Mouse (Mus musculus) embryonic facial prominence, embryonic 13.5 days (tissue): ENCODE results near the gene Erlec1. TPM values are rescaled to one million over a fixed set of nuclear protein-coding genes. Genes with fewer than 3 reads are reported as not detected.

ENCODE experiments used
- ATAC-seq: fragments of 200-750 bp; cut with Nextera tagmentation; 2 replicates; pipeline ENCODE4 v1.8.0; 2017; ENCODE audit warnings: low read depth; ENCODE audit not compliant: insufficient number of reproducible peaks, insufficient read depth, low FRiP score, low TSS enrichment
- H3K27ac ChIP-seq: fragments of 300-500 bp; sonication (generic); 2 replicates; pipeline ENCODE4 v1.5.1; 2015; ENCODE audit warnings: moderate library complexity, mild to moderate bottlenecking, inconsistent platforms
- H3K27me3 ChIP-seq: fragments of 300-500 bp; sonication (generic); 2 replicates; pipeline ENCODE4 v1.6.1; 2015; ENCODE audit warnings: mild to moderate bottlenecking, inconsistent platforms
- H3K36me3 ChIP-seq: fragments of 300-500 bp; sonication (generic); 2 replicates; pipeline ENCODE4 v1.6.1; 2015; ENCODE audit warnings: mild to moderate bottlenecking, inconsistent platforms
- H3K4me1 ChIP-seq: fragments of 300-500 bp; sonication (generic); 2 replicates; pipeline ENCODE4 v1.6.1; 2015; ENCODE audit warnings: inconsistent platforms
- H3K4me2 ChIP-seq: fragments of 300-500 bp; sonication (generic); 2 replicates; pipeline ENCODE4 v1.6.1; 2015; ENCODE audit warnings: moderate library complexity, mild to moderate bottlenecking, inconsistent platforms
- H3K4me3 ChIP-seq: fragments of 300-500 bp; sonication (generic); 2 replicates; pipeline ENCODE4 v1.5.1; 2015; ENCODE audit warnings: mild to moderate bottlenecking, inconsistent platforms
- H3K9ac ChIP-seq: fragments of 300-500 bp; sonication (generic); 2 replicates; pipeline ENCODE4 v1.6.1; 2015; ENCODE audit warnings: mild to moderate bottlenecking, inconsistent platforms
- H3K9me3 ChIP-seq: fragments of 300-500 bp; sonication (generic); 2 replicates; pipeline ENCODE4 v1.6.1; 2016; ENCODE audit warnings: inconsistent platforms
- WGBS: fragments of 180-500 bp; shearing (Covaris S2); methylation state at CpG from one replicate; pipeline ENCODE4 v1.1.7; 2015; ENCODE audit warnings: mixed read lengths; 5-methylcytosine and 5-hydroxymethylcytosine counted together
- polyA plus RNA-seq: library from polyadenylated mRNA; unstranded; fragments of >200 nt; fragmentation: Nextera tagmentation; extraction: Ambion mirVana; gene quantifications from 2 replicates; pipeline ENCODE4 v1.2.1, GENCODE M21; 2015

Erlec1 gene
- 13.4 and 15.2 TPM in 2 replicates for polyA plus RNA-seq

GRCm38 (mm10) chr11:30954279-30954725 lies at the start of gene Erlec1:
Gene Erlec1 (minus strand): TSS chr11:30954335.
- Histone ChIP-seq H3K4me2 (peak within 1 kb of the TSS; percentile 73), H3K9me3 (peaks cover 15% of the 10 kb centered on the region), H3K4me3 (peak within 1 kb of the TSS; percentile 82), H3K36me3 (peaks cover 38% of the 10 kb centered on the region), H3K27ac (peak within 1 kb of the TSS; percentile 85), H3K9ac (peak within 1 kb of the TSS; percentile 90), H3K4me1 (peaks cover 10% of the 10 kb centered on the region), H3K27me3 (no peaks in the 10 kb centered on the region)
- ATAC-seq, result peak; percentile 96
- WGBS, result under 1% methylated on average over 40 of the region's 40 CpGs

- Histone ChIP-seq H3K4me1 (no peaks in the 10 kb centered on the region), H3K36me3 (peaks cover 10% of the 10 kb centered on the region), H3K9ac (no peak overlapping the region), H3K27me3 (no peaks in the 10 kb centered on the region), H3K27ac (no peak overlapping the region), H3K9me3 (no peaks in the 10 kb centered on the region), H3K4me2 (no peak overlapping the region), H3K4me3 (no peak overlapping the region)
- WGBS, result 88% methylated on average over 4 of the region's 4 CpGs
- no peak for ATAC-seq
Measured at GRCm38 (mm10) chr11:31001169-31001908, 47.2 kb upstream of the Erlec1 start.

- Histone ChIP-seq H3K4me2 (no peak overlapping the region), H3K9ac (no peak overlapping the region), H3K9me3 (no peaks in the 10 kb centered on the region), H3K27ac (no peak overlapping the region), H3K27me3 (no peaks in the 10 kb centered on the region), H3K4me1 (no peaks in the 10 kb centered on the region), H3K36me3 (0 out of 2 replicates have a peak, but pooled peaks cover 3% of the 10 kb centered on the region), H3K4me3 (no peak overlapping the region)
- WGBS, result 83% methylated on average over 2 of the region's 2 CpGs
- no peak for ATAC-seq
Measured at GRCm38 (mm10) chr11:31000028-31000427, 45.9 kb upstream of the Erlec1 start.

GRCm38 (mm10) chr11:30998704-30999103 lies 44.6 kb upstream of the Erlec1 start:
- H3K4me1 ChIP-seq, result no peaks in the 10 kb centered on the region
- no peak overlapping the region for H3K4me2 ChIP-seq
- H3K27ac ChIP-seq, result no peak overlapping the region
- WGBS, result 85% methylated on average over 2 of the region's 2 CpGs
- H3K9ac ChIP-seq, result no peak overlapping the region
- H3K4me3 ChIP-seq, result no peak overlapping the region
- no peaks in the 10 kb centered on the region for H3K27me3 ChIP-seq
- no peak for ATAC-seq
- H3K36me3 ChIP-seq, result 0 out of 2 replicates have a peak, but pooled peaks cover 3% of the 10 kb centered on the region
- H3K9me3 ChIP-seq, result no peaks in the 10 kb centered on the region

- H3K4me2 ChIP-seq, result no peak overlapping the region
- H3K27me3 ChIP-seq, result no peaks in the 10 kb centered on the region
- 0 out of 2 replicates have a peak, but pooled peaks cover 3% of the 10 kb centered on the region for H3K36me3 ChIP-seq
- no peak overlapping the region for H3K27ac ChIP-seq
- H3K9me3 ChIP-seq, result no peaks in the 10 kb centered on the region
- no peak overlapping the region for H3K9ac ChIP-seq
- H3K4me3 ChIP-seq, result no peak overlapping the region
- no peaks in the 10 kb centered on the region for H3K4me1 ChIP-seq
- no peak for ATAC-seq
- 94% methylated on average over 5 of the region's 5 CpGs for WGBS
Measured at GRCm38 (mm10) chr11:30998199-30998598, 44.1 kb upstream of the Erlec1 start.

- Histone ChIP-seq H3K9me3 (no peaks in the 10 kb centered on the region), H3K4me3 (no peak overlapping the region), H3K27me3 (no peaks in the 10 kb centered on the region), H3K4me2 (no peak overlapping the region), H3K9ac (no peak overlapping the region), H3K36me3 (0 out of 2 replicates have a peak, but pooled peaks cover 3% of the 10 kb centered on the region), H3K27ac (no peak overlapping the region), H3K4me1 (no peaks in the 10 kb centered on the region)
- no peak for ATAC-seq
- 85% methylated on average over 3 of the region's 3 CpGs for WGBS
Measured at GRCm38 (mm10) chr11:30996670-30997069, 42.5 kb upstream of the Erlec1 start.

GRCm38 (mm10) chr11:30986625-30987017 lies 32.5 kb upstream of the Erlec1 start:
- H3K36me3 ChIP-seq, result no peaks in the 10 kb centered on the region
- WGBS, result 0% methylated on average over 2 of the region's 2 CpGs
- peak overlapping the region; percentile 70 for H3K4me2 ChIP-seq
- peak overlapping the region; percentile 64 for H3K27ac ChIP-seq
- peak; percentile 84 for ATAC-seq
- no peaks in the 10 kb centered on the region for H3K27me3 ChIP-seq
- peak overlapping the region; percentile 66 for H3K4me3 ChIP-seq
- peak overlapping the region; percentile 79 for H3K9ac ChIP-seq
- H3K9me3 ChIP-seq, result no peaks in the 10 kb centered on the region
- peaks cover 5% of the 10 kb centered on the region; the same call in 1 of the 2 replicates for H3K4me1 ChIP-seq

- Histone ChIP-seq H3K4me2 (peak within 1 kb of the TSS; percentile 70), H3K4me3 (peak within 1 kb of the TSS; percentile 66), H3K36me3 (no peaks in the 10 kb centered on the region), H3K27me3 (no peaks in the 10 kb centered on the region), H3K4me1 (peaks cover 5% of the 10 kb centered on the region; the same call in 1 of the 2 replicates), H3K27ac (peak within 1 kb of the TSS; percentile 64), H3K9me3 (no peaks in the 10 kb centered on the region), H3K9ac (peak within 1 kb of the TSS; percentile 79)
- 1% methylated on average over 22 of the region's 22 CpGs for whole genome bisulfite sequencing
- ATAC-seq, result peak; percentile 97
Measured at GRCm38 (mm10) chr11:30985877-30986624, 31.9 kb upstream of the Erlec1 start, which contains the start of gene Chac2. Gene Chac2 (minus strand): TSS chr11:30986350.

- peak overlapping the region; percentile 70 for H3K4me2 ChIP-seq
- no peaks in the 10 kb centered on the region for H3K27me3 ChIP-seq
- peak overlapping the region; percentile 66 for H3K4me3 ChIP-seq
- H3K27ac ChIP-seq, result no peak overlapping the region
- no peaks in the 10 kb centered on the region for H3K9me3 ChIP-seq
- 50% methylated on average over 2 of the region's 2 CpGs for WGBS
- H3K36me3 ChIP-seq, result no peaks in the 10 kb centered on the region
- no peak overlapping the region for H3K9ac ChIP-seq
- ATAC-seq, result no peak
- peaks cover 5% of the 10 kb centered on the region; the same call in 1 of the 2 replicates for H3K4me1 ChIP-seq
Measured at GRCm38 (mm10) chr11:30985237-30985636, 31.1 kb upstream of the Erlec1 start.

- Histone ChIP-seq H3K9ac (peak overlapping the region; percentile 90), H3K4me2 (peak overlapping the region; percentile 67), H3K9me3 (peaks cover 14% of the 10 kb centered on the region), H3K27ac (peak overlapping the region; percentile 81), H3K27me3 (no peaks in the 10 kb centered on the region), H3K4me3 (peak overlapping the region; percentile 82), H3K4me1 (peaks cover 10% of the 10 kb centered on the region), H3K36me3 (peaks cover 44% of the 10 kb centered on the region)
- ATAC-seq, result peak; percentile 78
- WGBS, result under 1% methylated on average over 26 of the region's 32 CpGs
Measured at GRCm38 (mm10) chr11:30953469-30954154, 523 bp downstream of the Erlec1 start.

- peak overlapping the region; percentile 67 for H3K4me2 ChIP-seq
- H3K9ac ChIP-seq, result peak overlapping the region; percentile 90; the same call in 1 of the 2 replicates
- H3K36me3 ChIP-seq, result peaks cover 47% of the 10 kb centered on the region
- 48% methylated on average over 5 of the region's 5 CpGs for WGBS
- no peak for ATAC-seq
- peaks cover 10% of the 10 kb centered on the region for H3K4me1 ChIP-seq
- H3K9me3 ChIP-seq, result peaks cover 10% of the 10 kb centered on the region
- no peak overlapping the region for H3K27ac ChIP-seq
- H3K4me3 ChIP-seq, result peak overlapping the region; percentile 82
- H3K27me3 ChIP-seq, result no peaks in the 10 kb centered on the region
Measured at GRCm38 (mm10) chr11:30952829-30953228, 1.3 kb downstream of the Erlec1 start.
